Mouse (Mus musculus) left cerebral cortex, adult 8-10 months (tissue): ENCODE measurements around the gene Tmem47. TPM values are rescaled to one million over a fixed set of nuclear protein-coding genes. Genes with fewer than 3 reads are reported as not detected.

ENCODE experiments used
- DNase-seq, 2 experiments: peaks; one replicate each; pipeline ENCODE4 v3.0.0; 2022; ENCODE audit warnings: low spot score in 2 of 2
- total RNA-seq, 4 experiments: library from RNA; stranded (reverse); gene quantifications; 2 replicates each; pipeline ENCODE4 v1.2.4; 2022

Tmem47 gene
- total RNA-seq = 10 to 100 TPM; 84.0 to 97.1 (median 95.0) TPM

DNA sequence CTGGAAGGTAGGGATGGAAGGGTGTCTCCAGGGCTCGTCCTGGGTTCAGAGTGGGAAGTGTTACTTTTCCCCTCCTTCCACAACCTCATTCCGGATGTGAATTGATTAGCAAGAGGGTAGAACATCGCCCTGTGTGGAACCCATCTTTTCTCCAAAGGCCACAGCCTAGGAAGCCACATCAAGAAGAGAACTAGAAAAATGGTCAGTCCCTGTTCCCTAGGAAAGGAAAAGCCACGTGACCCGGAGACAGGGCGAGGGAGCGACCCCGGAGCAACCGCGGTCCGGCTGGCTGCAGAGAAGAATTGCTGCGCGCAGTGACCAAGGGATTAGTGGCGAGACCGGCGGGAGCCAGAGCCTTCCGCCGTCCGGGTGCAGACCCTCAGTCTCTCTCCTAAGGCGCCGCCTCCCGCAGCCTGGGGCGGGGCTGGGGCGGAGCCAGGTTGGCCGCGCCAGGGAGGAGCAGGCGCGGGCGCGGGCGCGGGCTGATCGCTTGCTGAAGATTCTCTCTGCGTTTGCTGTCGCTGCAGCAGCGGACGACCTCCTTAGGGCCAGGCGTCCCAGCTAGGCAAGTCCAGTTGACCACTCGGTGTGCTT, at the start of gene Tmem47:
Tmem47 (plus strand) TSS at position 489 of the 594 bp plus-strand sequence.
- peak; percentile 34 to 49 for DNase-seq

DNA sequence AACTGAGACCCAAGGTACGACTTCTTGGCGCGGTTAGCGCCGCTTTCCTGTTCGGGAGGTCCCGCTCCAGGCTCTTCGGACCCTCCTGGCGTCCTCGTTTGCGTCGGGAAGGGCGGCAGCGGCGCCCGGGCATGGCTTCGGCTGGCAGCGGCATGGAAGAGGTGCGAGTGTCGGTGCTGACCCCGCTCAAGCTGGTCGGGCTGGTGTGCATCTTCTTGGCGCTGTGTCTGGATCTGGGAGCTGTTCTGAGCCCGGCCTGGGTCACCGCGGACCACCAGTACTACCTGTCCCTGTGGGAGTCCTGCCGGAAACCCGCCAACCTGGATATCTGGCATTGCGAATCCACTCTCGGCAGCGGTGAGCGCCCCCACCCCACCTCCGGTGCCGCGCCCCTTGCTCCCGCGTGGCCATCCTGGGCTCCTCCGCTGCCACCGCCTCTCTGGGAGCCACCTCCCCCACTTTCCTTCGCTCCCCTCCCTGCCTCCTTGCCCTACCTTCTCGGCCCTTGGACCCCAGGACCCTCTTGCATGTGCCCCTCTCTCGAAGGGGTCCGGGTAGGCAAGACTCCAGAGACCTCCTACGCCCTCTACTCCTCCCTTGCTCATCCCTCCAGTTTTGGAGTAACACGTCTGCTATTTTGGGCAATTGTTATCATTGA, 435 bp downstream of the Tmem47 start:
- DNase-seq = peak in 1 of 2 experiments; percentile 8

DNA sequence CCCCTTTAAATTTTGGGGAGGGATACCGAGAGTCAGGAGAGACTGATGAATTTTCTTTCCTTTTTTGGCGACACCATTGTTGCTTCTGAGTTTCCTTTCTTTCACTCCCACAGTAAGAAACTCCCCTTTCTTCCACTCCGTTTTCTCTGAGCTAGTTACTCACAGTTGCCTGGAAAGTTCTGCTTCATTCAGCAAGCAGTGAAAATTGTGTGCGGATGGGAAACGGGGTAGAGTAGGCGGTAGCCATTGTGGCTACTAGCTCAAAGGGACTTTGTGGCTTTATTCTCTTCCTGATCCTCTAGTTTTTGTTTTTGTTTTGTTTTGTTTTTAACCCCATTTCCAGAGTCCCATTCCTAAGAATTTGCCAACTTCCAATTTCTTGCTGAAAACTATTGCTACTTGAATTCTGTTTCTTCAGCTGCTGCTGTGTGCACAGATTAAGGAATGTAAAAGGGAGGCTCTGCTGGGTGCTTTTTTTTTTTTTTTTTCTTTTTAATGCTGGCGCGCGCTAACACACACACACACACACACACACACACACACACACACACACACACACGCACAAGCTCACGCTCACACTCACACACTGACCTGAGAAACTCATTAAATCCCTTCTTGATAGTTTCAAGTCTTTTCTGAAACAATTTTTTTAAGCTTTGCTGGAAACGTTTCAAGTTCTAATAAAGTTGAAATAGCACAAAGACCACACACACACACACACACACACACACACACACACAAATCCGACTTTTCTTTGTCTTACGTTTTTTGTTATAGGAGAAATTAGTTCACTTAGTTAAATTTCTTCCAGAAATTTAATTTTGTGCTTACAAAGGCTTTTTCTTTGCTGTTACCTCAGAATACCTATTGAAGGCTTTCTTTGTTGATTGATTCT, 1.5 kb downstream of the Tmem47 start:
- DNase-seq = no peak

DNA sequence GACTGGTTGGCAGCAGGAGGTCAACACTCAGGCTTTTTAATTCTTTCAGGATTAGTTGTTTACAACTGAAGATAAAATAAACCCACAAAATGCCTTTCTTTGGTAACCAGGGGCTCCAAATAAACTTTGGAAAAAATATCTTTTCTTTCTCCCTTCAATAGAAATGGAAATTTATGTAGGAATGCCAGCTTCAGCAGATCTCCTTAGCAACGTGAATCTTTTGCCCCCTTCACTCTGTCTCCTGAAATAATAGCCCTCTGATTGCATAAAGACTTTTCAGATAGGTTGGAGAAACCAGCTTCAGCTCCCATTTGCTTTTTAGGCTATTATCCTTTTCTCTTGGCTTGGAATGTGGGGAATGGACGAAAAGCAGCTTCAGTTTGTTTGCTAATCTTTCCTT, 2.2 kb downstream of the Tmem47 start:
- no peak for DNase-seq

DNA sequence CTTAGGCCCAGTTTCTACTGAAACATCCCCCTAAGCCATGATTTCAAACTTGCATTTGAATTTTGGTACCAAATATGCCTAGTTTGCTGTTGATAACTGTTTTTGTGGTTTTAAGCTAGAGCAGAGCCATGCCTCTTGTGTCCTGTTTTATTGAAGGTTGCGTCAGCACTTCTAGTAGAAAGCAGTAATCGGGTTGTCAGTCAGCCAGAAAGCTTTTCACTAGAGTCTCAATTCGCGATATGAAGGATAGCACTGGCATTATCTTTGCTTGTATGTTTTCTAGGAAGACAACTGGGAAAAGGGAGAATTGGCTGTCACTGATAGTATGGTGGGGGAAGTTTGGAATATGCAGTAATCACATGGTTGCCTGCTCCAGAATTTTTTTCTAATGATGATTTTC, 3.3 kb downstream of the Tmem47 start:
- DNase-seq = no peak

DNA sequence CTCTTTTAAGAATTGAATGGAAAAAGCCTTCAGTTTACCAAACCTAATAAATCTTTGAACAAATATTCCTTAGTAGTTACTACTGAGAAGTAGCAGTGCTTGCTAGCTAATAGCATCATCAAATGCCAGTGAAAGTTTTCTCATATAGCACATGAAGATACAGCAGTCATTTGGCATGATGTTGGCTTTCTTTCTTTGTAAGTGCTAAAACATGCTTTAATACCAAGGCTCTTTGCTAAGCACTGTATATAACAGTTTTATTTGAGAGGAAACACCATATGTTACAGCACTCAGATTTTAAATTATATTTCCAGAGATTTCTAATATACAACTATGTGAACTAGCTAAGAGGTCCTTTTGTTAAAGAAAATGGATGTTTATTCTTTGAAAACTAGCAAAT, 8.0 kb downstream of the Tmem47 start:
- DNase-seq = no peak

DNA sequence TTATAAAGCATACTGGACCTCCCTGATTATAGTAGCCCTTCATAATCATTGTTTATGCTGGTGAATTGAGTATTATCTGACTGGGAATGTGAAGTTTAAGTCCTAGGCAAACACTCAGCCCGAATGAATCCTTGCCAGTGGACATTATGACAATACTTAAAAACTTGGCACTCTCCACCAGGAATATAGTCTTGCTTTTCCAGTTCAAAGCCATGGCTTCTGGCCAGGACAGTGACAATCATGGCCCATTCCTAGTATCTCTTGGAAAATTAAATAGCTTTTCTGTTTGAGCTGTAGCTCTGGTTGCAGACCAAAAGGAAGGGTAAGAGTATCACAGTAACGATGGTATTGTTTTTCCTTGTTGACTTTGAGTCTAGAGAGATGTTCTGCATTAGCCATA, 10.5 kb downstream of the Tmem47 start:
- no peak for DNase-seq

DNA sequence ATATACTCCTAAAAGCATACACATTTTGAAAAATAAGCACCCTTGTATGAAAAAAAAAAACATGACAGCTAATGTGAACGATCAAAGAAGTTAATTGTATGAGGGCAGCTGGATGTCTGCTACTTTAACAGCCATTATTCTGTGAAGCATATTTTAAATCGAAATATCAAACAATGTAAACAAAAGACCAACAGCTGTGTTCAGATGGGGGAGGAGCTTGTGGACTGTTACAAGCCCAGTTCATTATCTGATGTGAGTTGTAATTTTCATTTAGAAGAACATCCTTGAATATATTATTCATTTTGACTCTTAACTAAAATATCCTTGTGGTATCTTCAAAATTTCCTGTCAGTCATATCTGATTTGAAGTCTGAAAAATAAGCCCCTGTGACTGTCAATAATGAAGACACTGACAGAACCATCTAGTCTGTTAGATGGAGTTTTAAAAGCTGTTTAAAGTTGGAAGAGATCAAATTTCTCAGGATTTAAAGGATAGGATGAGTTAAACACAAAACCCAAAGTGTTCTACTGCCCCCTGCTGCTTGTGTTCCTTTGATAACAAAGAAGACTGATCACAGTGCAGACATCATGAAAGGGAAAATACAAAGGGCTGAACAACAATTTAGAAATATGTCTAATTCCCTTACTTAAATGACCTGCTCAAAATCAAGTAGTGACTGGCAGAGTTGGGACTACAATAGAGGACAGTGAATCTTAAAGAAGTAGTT, 14.7 kb downstream of the Tmem47 start:
- DNase-seq = no peak

DNA sequence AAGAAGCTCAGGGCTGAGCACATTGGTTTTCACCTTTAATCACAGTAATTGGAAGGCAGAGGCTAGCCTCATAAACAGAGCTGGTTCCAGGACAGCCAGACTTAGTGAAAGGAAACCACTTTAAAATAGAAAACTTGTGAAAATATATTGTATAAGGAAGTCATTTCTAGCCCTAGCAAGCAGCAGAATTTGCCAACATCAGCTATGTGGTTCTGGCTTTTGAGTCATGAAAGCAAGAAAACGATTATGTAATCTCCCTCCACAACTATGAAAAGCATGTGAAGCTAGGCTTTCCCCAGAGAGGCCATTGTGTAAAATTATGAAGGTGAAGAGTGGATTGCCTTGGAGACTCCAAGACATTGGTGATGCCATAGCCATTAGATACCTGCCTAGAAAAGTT, 76.9 kb downstream of the Tmem47 start:
- no peak for DNase-seq
